Mouse (Mus musculus) adrenal gland (tissue): ENCODE measurements around the gene Ncbp1.
"Not testable (repeated sequence)": the region's sequence is repeated elsewhere in the genome, so short reads cannot be mapped to it uniquely, and the experiment has no call there.

Experiments used
- intact Hi-C: fragments of 180-260 bp; cut with DNase I; formaldehyde crosslinking; loops from one replicate; pipeline ENCODE4 v1.15.1; 2025

The Ncbp1 gene

GRCm38 (mm10) chr4:46126541-46126940 is 11.9 kb upstream of the Ncbp1 start:
- intact Hi-C loops: loop anchor here (5.0 kb wide), 1 partner anchor 154 kb away; no protein-coding TSS in a partner anchor

GRCm38 (mm10) chr4:46129311-46130004 is 9.0 kb upstream of the Ncbp1 start:
- intact Hi-C loops: loop anchor here (5.0 kb wide), 1 partner anchor 157 kb away; no protein-coding TSS in a partner anchor

GRCm38 (mm10) chr4:46130221-46130620 is 8.2 kb upstream of the Ncbp1 start:
- intact Hi-C loops: no loop called here

GRCm38 (mm10) chr4:46131791-46132190 is 6.6 kb upstream of the Ncbp1 start:
- intact Hi-C loops: no loop called here

GRCm38 (mm10) chr4:46137629-46138286 is 655 bp upstream of the Ncbp1 start:
- intact Hi-C loops: no loop called here

GRCm38 (mm10) chr4:46144323-46144722 is 5.9 kb downstream of the Ncbp1 start:
- intact Hi-C loops: no loop called here

GRCm38 (mm10) chr4:46146881-46147280 is 8.5 kb downstream of the Ncbp1 start:
- intact Hi-C loops: no loop called here

- intact Hi-C loops: no loop called here
These were observed 13.6 kb downstream of the Ncbp1 start for GRCm38 (mm10) chr4:46151903-46152544.

- intact Hi-C loops: no loop called here
These were observed 25.6 kb downstream of the Ncbp1 start for GRCm38 (mm10) chr4:46164027-46164426.

GRCm38 (mm10) chr4:46165831-46166230 is 27.4 kb downstream of the Ncbp1 start:
- intact Hi-C loops: no loop called here

- intact Hi-C loops: no loop called here
These were observed 33.3 kb downstream of the Ncbp1 start for GRCm38 (mm10) chr4:46171761-46172160.

GRCm38 (mm10) chr4:46176313-46176712 is 37.9 kb downstream of the Ncbp1 start:
- intact Hi-C loops: no loop called here

GRCm38 (mm10) chr4:46177018-46177417 is 38.6 kb downstream of the Ncbp1 start:
- intact Hi-C loops: no loop called here

- intact Hi-C loops: no loop called here
These were observed 39.1 kb downstream of the Ncbp1 start for GRCm38 (mm10) chr4:46177496-46177895.

- intact Hi-C loops: no loop called here
These were observed 42.8 kb downstream of the Ncbp1 start for GRCm38 (mm10) chr4:46181168-46181567.

- intact Hi-C loops: no loop called here
These were observed 43.8 kb downstream of the Ncbp1 start for GRCm38 (mm10) chr4:46182181-46182580.

- intact Hi-C loops: no loop called here
These were observed 47.0 kb downstream of the Ncbp1 start for GRCm38 (mm10) chr4:46185423-46185822.

- intact Hi-C loops: no loop called here
These were observed 47.5 kb downstream of the Ncbp1 start for GRCm38 (mm10) chr4:46185890-46186289.

GRCm38 (mm10) chr4:46186466-46186865 is 48.1 kb downstream of the Ncbp1 start:
- intact Hi-C loops: no loop called here

GRCm38 (mm10) chr4:46192011-46192410 is 53.6 kb downstream of the Ncbp1 start:
- intact Hi-C loops: not testable (repeated sequence)

- intact Hi-C loops: no loop called here
These were observed 57.5 kb downstream of the Ncbp1 start, which contains the start of gene Xpa for GRCm38 (mm10) chr4:46195781-46196487. Gene Xpa, minus strand, starts transcription at chr4:46196311.

- intact Hi-C loops: no loop called here
These were observed 58.1 kb downstream of the Ncbp1 start for GRCm38 (mm10) chr4:46196513-46196912.
